Mouse (Mus musculus) layer of hippocampus, adult 2 months (tissue): Measurements from ENCODE around the gene Lgals12. TPM values are rescaled to one million over a fixed set of nuclear protein-coding genes. Genes with fewer than 3 reads are reported as not detected.

Source experiments
- DNase-seq, 2 experiments: peaks; one replicate each; pipeline ENCODE4 v3.0.0; 2022; ENCODE audit warnings: low spot score in 2 of 2
- H3K27ac ChIP-seq: fragments of 200-600 bp; 2 replicates; pipeline ENCODE4 v1.8.1; 2022
- H3K4me3 ChIP-seq: fragments of 200-600 bp; 2 replicates; pipeline ENCODE4 v1.8.1; 2022; ENCODE audit warnings: mild to moderate bottlenecking
- CTCF ChIP-seq: fragments of 200-600 bp; conservative IDR thresholded peaks from 2 replicates; pipeline ENCODE4 v1.8.1; 2022; ENCODE audit warnings: antibody characterized with exemption, mild to moderate bottlenecking, moderate library complexity
- total RNA-seq, 2 experiments: library from RNA; stranded (reverse); gene quantifications; 2 replicates each; pipeline ENCODE4 v1.2.3; 2021

Lgals12 gene
- total RNA-seq, 2 experiments from 2014 or later = 0.13 to 0.17 TPM

DNA sequence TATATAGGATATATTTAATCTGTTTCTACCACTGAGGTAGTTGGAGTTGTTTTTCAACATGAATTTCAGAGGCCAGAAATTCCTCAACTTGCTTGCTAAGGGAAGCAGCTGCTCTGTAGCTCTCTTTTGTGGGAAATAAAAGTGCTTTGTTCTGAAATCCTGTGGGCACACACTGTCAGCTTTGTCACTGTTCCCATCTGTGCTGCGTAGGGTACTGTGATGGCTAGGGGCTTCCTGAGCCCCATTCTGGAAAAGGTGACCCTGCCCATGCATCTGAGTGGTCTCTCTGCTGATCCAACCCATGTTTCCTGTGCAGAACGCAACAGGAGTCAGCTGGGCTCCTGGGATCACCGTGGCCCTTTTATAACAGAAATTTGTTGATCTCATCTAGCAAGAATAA, 40.2 kb downstream of the Lgals12 start:
- peak; percentile 46 to 67 for DNase-seq
- TF ChIP-seq CTCF = no peak
- Histone ChIP-seq H3K4me3 (no peak overlapping the region), H3K27ac (peak overlapping the region; percentile 96)

DNA sequence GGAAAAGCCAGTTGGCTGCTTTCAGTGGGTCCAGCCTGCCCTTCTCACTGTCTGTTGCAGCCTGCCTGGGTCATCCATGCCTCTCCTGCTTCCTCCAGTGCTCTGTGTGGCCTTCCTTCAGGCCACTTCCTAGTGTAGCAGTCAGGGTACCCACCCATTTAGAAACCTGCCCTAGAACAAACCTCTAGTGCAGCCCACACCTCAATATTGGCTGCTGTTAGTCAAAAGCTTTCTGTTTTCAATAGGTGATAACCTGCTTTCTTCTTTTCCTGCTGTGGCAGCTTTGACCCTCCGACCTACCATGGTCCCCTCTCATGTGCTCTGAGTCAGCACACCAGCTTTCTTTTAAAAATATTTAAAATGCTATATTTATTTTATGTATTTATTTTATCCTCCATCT, 42.5 kb downstream of the Lgals12 start:
- DNase-seq = no peak
- no peak overlapping the region for H3K4me3 ChIP-seq
- no peak for TF ChIP-seq CTCF
- peak overlapping the region; percentile 96 for H3K27ac ChIP-seq

- no peak for TF ChIP-seq CTCF
- no peak for DNase-seq
- Histone ChIP-seq H3K27ac (peak overlapping the region; percentile 96), H3K4me3 (no peak overlapping the region)
Measured at GRCm38 (mm10) chr19:7563676-7564075, 43.3 kb downstream of the Lgals12 start.

DNA sequence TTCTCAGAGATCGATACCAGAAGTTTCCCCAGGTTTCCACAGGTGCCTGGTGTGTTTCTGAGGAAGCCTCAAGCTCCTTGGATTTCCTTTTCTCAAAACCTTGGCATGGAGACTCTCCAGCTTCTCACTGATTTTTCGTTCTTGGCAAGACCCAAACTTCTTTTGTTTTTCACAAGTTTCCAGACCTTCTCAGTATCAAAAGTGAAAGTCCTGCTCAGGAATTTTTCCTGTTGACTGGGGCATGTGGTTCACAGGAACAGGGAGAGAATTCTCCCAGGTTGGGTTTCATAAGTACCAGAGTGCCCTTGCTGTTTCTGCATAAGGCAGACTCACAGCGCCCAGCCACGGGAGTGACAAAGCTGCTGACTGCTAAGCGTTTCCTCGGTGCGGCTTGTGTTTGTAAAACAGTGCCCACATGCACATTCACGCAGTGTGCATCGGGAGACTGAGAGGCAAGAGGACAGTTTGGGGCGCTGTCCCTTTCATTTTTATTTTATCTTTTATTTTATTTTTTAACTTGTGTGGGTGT, 44.3 kb downstream of the Lgals12 start:
- no peak for TF ChIP-seq CTCF
- no peak for DNase-seq
- Histone ChIP-seq H3K27ac (peak overlapping the region; percentile 96), H3K4me3 (peak overlapping the region; percentile 8; the same call in 1 of the 2 replicates)

DNA sequence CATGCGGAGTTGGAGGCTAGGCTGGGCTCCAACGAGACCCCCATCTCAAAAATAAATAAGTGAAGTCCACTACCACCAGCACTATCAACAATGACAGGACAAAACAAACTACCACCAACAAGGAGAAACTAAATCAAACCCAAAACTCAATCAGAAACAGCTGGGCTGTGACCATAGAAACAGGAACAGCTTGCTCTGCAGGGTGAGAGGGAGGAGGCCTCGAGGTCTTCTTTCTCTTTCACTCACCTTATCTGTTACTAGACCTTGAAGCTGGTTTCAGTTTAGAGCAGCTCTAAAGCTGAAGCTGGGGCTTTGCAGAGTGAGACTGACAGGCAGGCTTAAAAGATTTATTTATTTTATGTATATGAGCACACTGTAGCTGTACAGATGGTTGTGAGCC, 45.5 kb downstream of the Lgals12 start:
- Histone ChIP-seq H3K4me3 (no peak overlapping the region), H3K27ac (peak overlapping the region; percentile 96; the same call in 1 of the 2 replicates)
- DNase-seq = no peak
- no peak for TF ChIP-seq CTCF

DNA sequence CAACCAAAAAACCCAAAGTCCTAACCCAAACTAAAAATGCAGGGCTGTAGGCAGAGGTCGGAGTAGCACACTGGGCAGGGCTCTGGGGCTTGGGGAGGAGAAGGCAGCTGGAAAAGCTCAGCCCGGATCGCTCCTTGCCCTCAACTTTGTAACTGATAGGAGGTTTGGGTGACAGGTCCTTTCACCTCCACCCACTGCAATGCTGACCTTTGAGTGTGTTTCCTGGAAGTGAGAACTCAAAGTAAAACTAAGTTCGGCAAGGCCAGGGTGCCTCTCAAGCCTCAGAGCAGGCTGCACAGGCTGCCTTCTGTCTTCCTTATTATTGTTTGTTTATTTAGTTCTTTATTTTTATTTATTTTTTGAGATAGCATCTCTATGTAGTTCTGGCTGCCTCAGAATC, 47.0 kb downstream of the Lgals12 start:
- H3K4me3 ChIP-seq = no peak overlapping the region
- H3K27ac ChIP-seq = no peak overlapping the region
- no peak for TF ChIP-seq CTCF
- no peak for DNase-seq

DNA sequence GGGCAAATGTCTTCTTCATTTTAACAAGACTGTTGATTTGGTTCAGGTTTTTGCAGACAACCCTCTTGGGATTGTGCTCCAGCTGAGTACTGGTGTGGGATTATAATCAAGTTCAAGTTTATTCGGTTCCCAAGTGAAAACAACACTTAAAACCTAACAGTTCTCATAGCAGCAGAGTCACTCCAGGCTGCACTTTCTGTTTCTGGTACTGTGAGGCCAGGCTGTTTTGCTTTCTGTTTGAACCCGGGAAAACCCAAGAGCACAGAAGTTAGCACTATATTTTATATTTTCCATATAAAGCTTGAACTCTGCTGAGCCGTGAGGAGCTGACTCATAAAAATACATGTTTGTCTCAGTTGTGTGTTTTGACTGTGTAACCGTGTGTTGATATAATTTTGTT, 48.3 kb downstream of the Lgals12 start:
- peak overlapping the region; percentile 65 for H3K4me3 ChIP-seq
- no peak for TF ChIP-seq CTCF
- no peak for DNase-seq
- H3K27ac ChIP-seq = peak overlapping the region; percentile 83

GRCm38 (mm10) chr19:7557844-7558243, 49.1 kb downstream of the Lgals12 start:
- Histone ChIP-seq H3K27ac (peak overlapping the region; percentile 83), H3K4me3 (peak overlapping the region; percentile 65)
- DNase-seq = no peak
- TF ChIP-seq CTCF = no peak

GRCm38 (mm10) chr19:7557328-7557822, 49.6 kb downstream of the Lgals12 start, which contains the start of gene Pla2g16:
Pla2g16 (plus strand) TSS chr19:7557459.
- H3K27ac ChIP-seq = peak within 1 kb of the TSS; percentile 83
- TF ChIP-seq CTCF = peak; percentile 46
- DNase-seq = peak; percentile 29 to 44
- peak within 1 kb of the TSS; percentile 65 for H3K4me3 ChIP-seq

DNA sequence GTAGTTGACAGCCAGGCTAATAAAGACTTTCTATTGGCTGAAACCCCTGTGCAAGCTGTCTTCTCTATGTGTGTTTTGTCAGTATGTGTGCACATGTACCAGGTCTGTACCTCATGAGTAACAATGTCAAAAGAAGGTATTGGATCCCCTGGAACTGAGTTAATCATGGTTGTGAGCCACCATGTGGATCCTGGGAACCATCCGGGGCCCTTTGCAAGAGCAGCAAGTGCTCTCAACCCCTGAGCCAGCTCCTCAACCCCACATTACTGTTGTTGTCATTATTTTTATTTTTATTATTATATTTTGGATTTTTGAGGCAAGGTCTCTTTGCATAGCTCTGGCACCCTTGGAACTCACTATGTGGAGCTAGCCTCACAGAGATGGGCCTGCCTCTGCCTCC, 50.4 kb downstream of the Lgals12 start:
- no peak overlapping the region for H3K27ac ChIP-seq
- TF ChIP-seq CTCF = no peak
- no peak overlapping the region for H3K4me3 ChIP-seq
- no peak for DNase-seq

- no peak for TF ChIP-seq CTCF
- DNase-seq = no peak
- H3K27ac ChIP-seq = no peak overlapping the region
- no peak overlapping the region for H3K4me3 ChIP-seq
Measured at GRCm38 (mm10) chr19:7554881-7555280, 52.1 kb downstream of the Lgals12 start.

- no peak overlapping the region for H3K27ac ChIP-seq
- no peak for TF ChIP-seq CTCF
- H3K4me3 ChIP-seq = no peak overlapping the region
- DNase-seq = no peak
Measured at GRCm38 (mm10) chr19:7553441-7553840, 53.6 kb downstream of the Lgals12 start.

- Histone ChIP-seq H3K4me3 (no peak overlapping the region), H3K27ac (no peak overlapping the region)
- DNase-seq = no peak
- TF ChIP-seq CTCF = no peak
Measured at GRCm38 (mm10) chr19:7552301-7552673, 54.7 kb downstream of the Lgals12 start.

DNA sequence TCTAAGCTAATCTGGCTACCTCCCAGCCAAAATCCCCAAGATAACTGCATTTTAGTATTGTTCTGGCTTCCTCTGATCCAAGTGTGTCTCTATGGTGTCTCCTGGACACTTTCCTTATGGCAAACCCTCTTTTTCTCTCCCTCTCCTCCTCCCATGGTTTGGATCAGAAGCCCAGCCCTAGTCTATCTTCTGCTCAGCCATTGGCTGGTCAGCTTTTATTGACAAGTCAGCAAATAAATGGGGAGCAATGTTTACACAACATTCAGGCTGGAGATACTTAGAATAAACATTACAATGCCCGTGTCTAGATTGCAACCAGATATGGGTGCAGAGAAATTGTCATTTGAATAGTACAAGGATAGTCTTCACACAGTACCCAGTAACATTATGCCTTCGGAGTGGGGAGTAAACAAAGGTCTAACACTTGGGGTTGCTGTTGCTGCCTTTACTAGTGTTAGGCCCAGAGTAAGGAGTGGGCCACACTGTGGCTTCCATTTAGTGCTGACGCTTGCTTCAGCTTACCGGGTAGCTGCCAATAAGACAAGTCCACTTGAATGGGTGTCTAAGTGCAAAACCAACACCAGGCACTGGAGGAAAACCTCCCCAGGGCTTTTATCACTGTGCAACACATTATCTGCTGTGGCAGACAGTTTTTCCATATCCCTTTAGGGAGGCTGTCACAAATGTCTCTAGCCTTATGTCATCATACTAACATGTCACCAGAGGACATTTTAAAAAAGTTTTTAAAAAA, 55.3 kb downstream of the Lgals12 start:
- H3K4me3 ChIP-seq = no peak overlapping the region
- TF ChIP-seq CTCF = no peak
- no peak overlapping the region for H3K27ac ChIP-seq
- DNase-seq = no peak
